Mouse (Mus musculus): ENCODE measurements at regions not wholly inside any gene's neighbourhood (a gene's known extent, or its start where the extent isn't known, plus 50 kb on each side); places are given as distances from the start of the nearest gene placed in this dataset.

DNA sequence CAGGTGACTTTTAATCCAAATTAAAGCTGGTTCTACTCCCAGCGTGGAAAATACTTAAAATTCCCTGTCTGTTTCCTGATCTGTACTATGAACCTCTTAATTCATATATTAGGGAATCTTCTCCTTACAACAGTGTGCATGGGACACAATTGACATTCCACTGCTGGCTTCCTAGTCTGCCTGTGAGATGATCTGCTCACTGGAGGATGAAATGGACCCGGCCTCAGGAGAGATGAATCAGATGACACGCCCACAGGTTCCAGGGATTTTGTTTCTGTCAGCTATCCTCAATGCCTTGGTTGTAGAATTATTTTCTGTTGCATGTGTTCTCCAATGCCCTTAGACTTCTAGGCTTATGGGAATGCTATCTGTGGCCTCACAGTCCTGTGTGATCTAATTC, 231.9 kb upstream of the Ntm start:
- no peak overlapping the region for H3K9ac ChIP-seq (ENCODE audit: low read depth, poor library complexity, severe bottlenecking)
- H3K27me3 ChIP-seq (ENCODE audit: control insufficient read depth, insufficient read depth, low read length, poor library complexity, severe bottlenecking), result no peaks in the 10 kb centered on the region
- no peak overlapping the region for H3K4me3 ChIP-seq (ENCODE audit: low read depth, low read length)
- TF ChIP-seq CTCF (IDR thresholded peaks at IDR 0.05; ENCODE audit: low read depth, low read length), result no peak
- TF ChIP-seq POLR2A (IDR thresholded peaks at IDR 0.05; ENCODE audit: insufficient read depth, low read length), result no peak
- TF ChIP-seq EP300 (IDR thresholded peaks at IDR 0.05; ENCODE audit: insufficient read depth, low read depth, low read length), result no peak
- H3K27ac ChIP-seq (ENCODE audit: insufficient read depth, low read length), result no peak overlapping the region
- H3K4me1 ChIP-seq (ENCODE audit: control insufficient read depth, insufficient read depth, low read length), result no peaks in the 10 kb centered on the region
- no peaks in the 10 kb centered on the region for H3K36me3 ChIP-seq (ENCODE audit: control insufficient read depth, insufficient read depth, low read length, poor library complexity, severe bottlenecking)
- 0 out of 2 replicates have a peak, but pooled peaks cover 2% of the 10 kb centered on the region for H3K9me3 ChIP-seq (replicated peaks; ENCODE audit: control insufficient read depth, insufficient read depth, low read length, poor library complexity, severe bottlenecking)

DNA sequence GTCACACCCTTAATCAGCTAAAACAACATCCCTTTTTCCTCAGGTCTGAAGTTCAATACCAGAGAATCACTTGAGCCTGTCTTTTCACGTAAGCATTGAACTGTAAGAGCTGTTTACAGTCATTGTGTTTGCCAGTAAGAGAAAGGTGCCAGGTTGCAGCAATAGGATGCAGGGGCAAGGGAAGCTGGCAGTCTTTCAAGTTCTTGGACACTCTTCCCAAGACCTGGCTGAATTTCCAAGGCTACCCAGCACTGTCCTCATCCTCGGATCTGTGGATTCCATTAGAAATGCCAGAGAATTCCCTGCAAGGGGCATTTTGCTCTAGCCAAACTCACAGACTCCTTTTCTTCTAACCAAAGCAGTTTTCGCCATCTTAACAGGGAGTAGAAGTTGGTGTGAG, 224.5 kb upstream of the Snx19 start:
- H3K9ac ChIP-seq (ENCODE audit: low read depth, poor library complexity, severe bottlenecking), result no peak overlapping the region
- H3K27ac ChIP-seq (ENCODE audit: insufficient read depth, low read length), result no peak overlapping the region
- H3K9me3 ChIP-seq (replicated peaks; ENCODE audit: control insufficient read depth, insufficient read depth, low read length, poor library complexity, severe bottlenecking), result no peaks in the 10 kb centered on the region
- H3K36me3 ChIP-seq (ENCODE audit: control insufficient read depth, insufficient read depth, low read length, poor library complexity, severe bottlenecking), result no peaks in the 10 kb centered on the region
- TF ChIP-seq POLR2A (IDR thresholded peaks at IDR 0.05; ENCODE audit: insufficient read depth, low read length), result no peak
- no peak for TF ChIP-seq CTCF (IDR thresholded peaks at IDR 0.05; ENCODE audit: low read depth, low read length)
- TF ChIP-seq EP300 (IDR thresholded peaks at IDR 0.05; ENCODE audit: insufficient read depth, low read depth, low read length), result no peak
- H3K4me1 ChIP-seq (ENCODE audit: control insufficient read depth, insufficient read depth, low read length), result no peaks in the 10 kb centered on the region
- no peaks in the 10 kb centered on the region for H3K27me3 ChIP-seq (ENCODE audit: control insufficient read depth, insufficient read depth, low read length, poor library complexity, severe bottlenecking)
- no peak overlapping the region for H3K4me3 ChIP-seq (ENCODE audit: low read depth, low read length)

DNA sequence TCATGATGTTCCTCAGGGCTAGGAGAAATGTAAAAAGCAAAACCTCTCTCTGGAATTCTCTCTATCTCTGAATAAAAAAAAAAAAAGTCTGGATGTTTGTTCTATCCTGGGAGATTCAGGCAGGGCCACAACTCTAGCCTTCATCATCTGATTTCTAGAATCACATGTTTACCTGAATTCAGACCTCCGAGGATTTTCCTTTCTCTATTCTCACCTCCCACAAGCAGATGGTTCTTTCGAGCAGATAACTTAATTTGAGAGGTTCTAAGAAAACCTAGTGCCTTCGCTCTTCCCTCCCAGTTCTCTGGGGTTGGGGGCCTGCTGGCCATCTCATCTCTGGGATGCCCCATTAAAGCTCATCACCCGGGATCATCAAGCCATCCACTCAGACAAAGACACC, 219.3 kb upstream of the Snx19 start:
- no peak overlapping the region for H3K4me3 ChIP-seq (ENCODE audit: low read depth, low read length)
- no peaks in the 10 kb centered on the region for H3K36me3 ChIP-seq (ENCODE audit: control insufficient read depth, insufficient read depth, low read length, poor library complexity, severe bottlenecking)
- no peaks in the 10 kb centered on the region for H3K4me1 ChIP-seq (ENCODE audit: control insufficient read depth, insufficient read depth, low read length)
- TF ChIP-seq POLR2A (IDR thresholded peaks at IDR 0.05; ENCODE audit: insufficient read depth, low read length) (no peak), EP300 (IDR thresholded peaks at IDR 0.05; ENCODE audit: insufficient read depth, low read depth, low read length) (no peak), CTCF (IDR thresholded peaks at IDR 0.05; ENCODE audit: low read depth, low read length) (no peak)
- no peak overlapping the region for H3K27ac ChIP-seq (ENCODE audit: insufficient read depth, low read length)
- H3K9me3 ChIP-seq (replicated peaks; ENCODE audit: control insufficient read depth, insufficient read depth, low read length, poor library complexity, severe bottlenecking), result no peaks in the 10 kb centered on the region
- H3K9ac ChIP-seq (ENCODE audit: low read depth, poor library complexity, severe bottlenecking), result no peak overlapping the region
- H3K27me3 ChIP-seq (ENCODE audit: control insufficient read depth, insufficient read depth, low read length, poor library complexity, severe bottlenecking), result no peaks in the 10 kb centered on the region

DNA sequence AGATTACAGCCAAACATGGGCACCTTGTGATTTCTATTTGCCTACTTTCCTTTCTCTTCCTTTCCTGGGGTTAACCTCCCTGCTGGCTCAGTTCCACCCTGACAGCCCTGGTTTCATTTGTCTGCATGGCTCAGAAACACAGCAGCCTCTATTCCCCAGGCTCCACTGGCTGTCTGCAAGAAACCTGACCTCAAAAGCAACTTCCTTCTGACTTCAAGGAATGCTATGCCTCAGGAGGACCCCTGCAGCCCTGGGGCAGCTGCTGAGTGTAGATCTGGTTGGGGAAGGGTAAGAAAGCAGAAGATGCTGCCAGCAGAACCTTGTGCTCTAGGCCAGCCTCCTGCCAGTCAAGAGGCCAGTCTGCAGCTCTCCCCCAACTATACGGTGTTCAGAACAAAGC, 217.1 kb upstream of the Snx19 start:
- H3K4me1 ChIP-seq (ENCODE audit: control insufficient read depth, insufficient read depth, low read length), result no peaks in the 10 kb centered on the region
- H3K9me3 ChIP-seq (replicated peaks; ENCODE audit: control insufficient read depth, insufficient read depth, low read length, poor library complexity, severe bottlenecking), result no peaks in the 10 kb centered on the region
- no peak overlapping the region for H3K27ac ChIP-seq (ENCODE audit: insufficient read depth, low read length)
- no peaks in the 10 kb centered on the region for H3K36me3 ChIP-seq (ENCODE audit: control insufficient read depth, insufficient read depth, low read length, poor library complexity, severe bottlenecking)
- TF ChIP-seq CTCF (IDR thresholded peaks at IDR 0.05; ENCODE audit: low read depth, low read length) (no peak), POLR2A (IDR thresholded peaks at IDR 0.05; ENCODE audit: insufficient read depth, low read length) (no peak), EP300 (IDR thresholded peaks at IDR 0.05; ENCODE audit: insufficient read depth, low read depth, low read length) (no peak)
- H3K9ac ChIP-seq (ENCODE audit: low read depth, poor library complexity, severe bottlenecking), result no peak overlapping the region
- H3K4me3 ChIP-seq (ENCODE audit: low read depth, low read length), result no peak overlapping the region
- H3K27me3 ChIP-seq (ENCODE audit: control insufficient read depth, insufficient read depth, low read length, poor library complexity, severe bottlenecking), result no peaks in the 10 kb centered on the region

DNA sequence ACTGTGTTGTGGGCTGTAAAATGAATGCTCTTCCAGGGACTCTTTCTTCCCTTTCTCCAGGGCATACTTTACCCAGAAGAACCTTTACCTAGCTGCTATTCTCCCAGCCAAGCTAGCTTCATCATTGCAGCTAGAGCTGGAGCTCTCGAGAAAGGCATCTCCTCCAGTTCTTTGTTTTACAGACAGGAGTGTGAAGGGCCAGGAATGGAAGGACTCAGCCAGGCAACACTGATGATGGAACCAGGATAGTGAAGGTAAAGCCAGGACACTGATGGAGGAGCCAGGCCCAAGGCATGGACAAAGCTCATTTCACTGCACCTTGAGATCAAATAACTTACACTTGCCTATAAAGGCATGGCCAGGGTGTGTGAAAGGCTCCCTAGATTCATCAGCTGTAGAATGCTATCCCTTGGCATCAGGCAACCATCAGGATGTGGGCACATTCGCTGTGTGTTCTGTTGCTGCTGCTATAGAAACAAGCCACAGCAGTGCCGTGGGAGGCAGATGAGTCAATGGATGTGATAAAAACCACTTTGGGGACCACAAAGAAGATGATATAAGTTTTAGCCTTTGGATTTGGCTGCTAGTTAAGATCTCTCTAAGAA, 214.3 kb upstream of the Snx19 start:
- no peaks in the 10 kb centered on the region for H3K36me3 ChIP-seq (ENCODE audit: control insufficient read depth, insufficient read depth, low read length, poor library complexity, severe bottlenecking)
- H3K27ac ChIP-seq (ENCODE audit: insufficient read depth, low read length), result no peak overlapping the region
- H3K9ac ChIP-seq (ENCODE audit: low read depth, poor library complexity, severe bottlenecking), result no peak overlapping the region

DNA sequence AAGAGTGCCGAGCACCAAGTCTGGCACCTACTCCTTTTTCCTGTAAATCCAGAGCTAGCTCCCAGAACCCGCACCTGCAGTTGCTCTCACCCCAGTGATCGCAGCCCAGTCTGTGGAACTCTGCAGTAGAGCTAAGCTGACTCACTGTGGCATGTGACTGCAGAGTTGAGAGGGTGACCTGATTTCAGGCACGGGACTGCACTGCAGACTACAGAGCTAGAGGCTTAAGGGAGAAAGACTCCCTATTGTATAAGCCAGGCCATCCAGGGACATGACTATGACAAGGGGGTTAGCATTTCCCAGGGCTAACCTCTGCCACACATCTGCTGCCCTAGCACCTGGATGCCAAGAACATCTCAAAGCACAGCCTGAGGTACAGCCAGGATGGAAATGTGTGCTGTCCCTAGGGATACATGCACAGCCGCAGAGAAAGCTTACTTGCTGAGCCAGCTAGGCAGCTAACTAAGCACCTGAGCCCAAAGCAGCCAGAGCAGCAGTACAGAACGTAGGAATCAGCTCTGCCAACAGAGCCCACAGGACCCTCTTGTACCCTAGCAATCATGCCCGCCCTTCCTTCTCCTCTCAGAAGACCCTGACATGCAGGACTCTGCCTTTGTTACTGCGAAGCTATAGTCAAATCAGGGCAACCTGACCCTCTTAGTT, 192.3 kb upstream of the Snx19 start:
- Histone ChIP-seq H3K4me3 (ENCODE audit: low read depth, low read length) (no peak overlapping the region), H3K9me3 (replicated peaks; ENCODE audit: control insufficient read depth, insufficient read depth, low read length, poor library complexity, severe bottlenecking) (no peaks in the 10 kb centered on the region), H3K27me3 (ENCODE audit: control insufficient read depth, insufficient read depth, low read length, poor library complexity, severe bottlenecking) (no peaks in the 10 kb centered on the region), H3K36me3 (ENCODE audit: control insufficient read depth, insufficient read depth, low read length, poor library complexity, severe bottlenecking) (no peaks in the 10 kb centered on the region), H3K9ac (ENCODE audit: low read depth, poor library complexity, severe bottlenecking) (no peak overlapping the region), H3K4me1 (ENCODE audit: control insufficient read depth, insufficient read depth, low read length) (no peaks in the 10 kb centered on the region), H3K27ac (ENCODE audit: insufficient read depth, low read length) (no peak overlapping the region)
- no peak for TF ChIP-seq POLR2A (IDR thresholded peaks at IDR 0.05; ENCODE audit: insufficient read depth, low read length)
- no peak for TF ChIP-seq EP300 (IDR thresholded peaks at IDR 0.05; ENCODE audit: insufficient read depth, low read depth, low read length)
- TF ChIP-seq CTCF (IDR thresholded peaks at IDR 0.05; ENCODE audit: low read depth, low read length), result no peak

More for the DNA sequence above, 214.3 kb upstream of the Snx19 start:
- H3K4me1 ChIP-seq (ENCODE audit: control insufficient read depth, insufficient read depth, low read length), result no peaks in the 10 kb centered on the region
- H3K9me3 ChIP-seq (replicated peaks; ENCODE audit: control insufficient read depth, insufficient read depth, low read length, poor library complexity, severe bottlenecking), result no peaks in the 10 kb centered on the region
- no peaks in the 10 kb centered on the region for H3K27me3 ChIP-seq (ENCODE audit: control insufficient read depth, insufficient read depth, low read length, poor library complexity, severe bottlenecking)
- no peak overlapping the region for H3K4me3 ChIP-seq (ENCODE audit: low read depth, low read length)
- no peak for TF ChIP-seq POLR2A (IDR thresholded peaks at IDR 0.05; ENCODE audit: insufficient read depth, low read length)
- no peak for TF ChIP-seq CTCF (IDR thresholded peaks at IDR 0.05; ENCODE audit: low read depth, low read length)
- TF ChIP-seq EP300 (IDR thresholded peaks at IDR 0.05; ENCODE audit: insufficient read depth, low read depth, low read length), result no peak

All from ES-Bruce4 (cell line).